Mouse (Mus musculus): Measurements from ENCODE around the gene Ncoa6.
"Not testable (repeated sequence)": the region's sequence is repeated elsewhere in the genome, so short reads cannot be mapped to it uniquely, and the experiment has no call there.

Ncoa6 gene

DNA sequence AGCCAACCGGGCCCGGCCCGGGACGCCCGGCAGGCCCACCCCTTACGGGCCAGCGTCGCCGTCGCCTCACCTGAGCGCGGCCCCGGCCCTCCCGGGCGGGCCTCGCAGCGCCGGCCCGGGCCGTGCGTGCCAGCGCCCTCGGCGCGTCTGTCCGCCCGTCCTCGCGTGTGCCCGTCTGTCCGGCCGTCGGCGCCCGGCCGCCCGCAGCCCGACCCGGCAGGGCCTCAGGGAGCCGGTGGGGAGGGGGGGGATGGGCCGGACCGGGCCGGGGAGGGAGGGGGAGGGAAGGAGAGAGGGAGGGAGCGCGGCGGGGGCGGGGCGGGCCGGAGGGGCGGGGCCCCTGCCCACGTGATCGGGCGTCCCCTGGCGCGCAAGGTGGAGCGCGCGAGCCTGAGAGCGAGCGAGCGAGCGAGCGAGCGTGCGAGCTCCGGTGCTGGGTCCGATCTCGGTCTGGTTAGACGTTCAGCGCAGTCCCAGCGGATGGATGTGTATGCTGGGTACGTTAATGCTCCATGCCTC lies at the start of gene Ncoa6:
Gene Ncoa6, minus strand, starts transcription at position 325 of the 519 bp plus-strand sequence.
- peak; percentile 82 for DNase-seq (ENCODE audit: low spot score)

DNA sequence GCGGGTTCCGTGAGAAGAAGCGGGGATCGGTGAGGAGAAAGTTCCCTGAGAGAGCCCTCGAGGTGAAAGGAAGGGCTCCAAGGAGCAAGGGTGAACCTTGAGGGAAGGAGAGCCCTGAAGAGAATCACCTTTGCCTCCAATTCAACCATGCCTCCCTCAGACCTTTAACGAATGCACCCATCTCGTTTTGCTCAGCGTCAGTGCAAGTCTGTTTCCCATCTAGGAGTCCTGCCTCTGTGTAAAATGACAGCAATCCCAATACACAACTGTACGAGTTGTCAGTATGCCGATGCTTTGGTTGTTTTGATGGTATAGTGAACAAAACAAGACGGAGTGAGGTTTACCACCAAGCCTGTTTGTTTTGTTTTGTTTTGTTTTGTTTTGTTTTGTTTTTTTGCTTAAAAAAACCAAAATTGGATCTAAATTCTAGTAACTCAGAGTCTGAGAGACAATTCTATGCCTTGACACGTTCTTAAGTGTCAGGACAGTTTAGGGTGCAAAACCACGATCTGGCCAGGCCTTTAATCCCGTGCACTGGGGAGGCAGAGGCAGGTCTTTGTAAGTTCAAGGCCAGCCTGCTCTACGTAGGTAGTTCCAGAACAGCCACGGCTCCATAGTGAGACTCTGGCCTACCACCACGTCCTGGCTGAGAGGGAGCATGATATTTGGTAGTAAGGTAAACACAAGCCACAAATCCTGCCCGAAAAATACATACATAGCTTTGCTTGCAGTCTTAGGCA lies 45.0 kb upstream of the Ncoa6 start:
- no peak for DNase-seq (ENCODE audit: low spot score)

DNA sequence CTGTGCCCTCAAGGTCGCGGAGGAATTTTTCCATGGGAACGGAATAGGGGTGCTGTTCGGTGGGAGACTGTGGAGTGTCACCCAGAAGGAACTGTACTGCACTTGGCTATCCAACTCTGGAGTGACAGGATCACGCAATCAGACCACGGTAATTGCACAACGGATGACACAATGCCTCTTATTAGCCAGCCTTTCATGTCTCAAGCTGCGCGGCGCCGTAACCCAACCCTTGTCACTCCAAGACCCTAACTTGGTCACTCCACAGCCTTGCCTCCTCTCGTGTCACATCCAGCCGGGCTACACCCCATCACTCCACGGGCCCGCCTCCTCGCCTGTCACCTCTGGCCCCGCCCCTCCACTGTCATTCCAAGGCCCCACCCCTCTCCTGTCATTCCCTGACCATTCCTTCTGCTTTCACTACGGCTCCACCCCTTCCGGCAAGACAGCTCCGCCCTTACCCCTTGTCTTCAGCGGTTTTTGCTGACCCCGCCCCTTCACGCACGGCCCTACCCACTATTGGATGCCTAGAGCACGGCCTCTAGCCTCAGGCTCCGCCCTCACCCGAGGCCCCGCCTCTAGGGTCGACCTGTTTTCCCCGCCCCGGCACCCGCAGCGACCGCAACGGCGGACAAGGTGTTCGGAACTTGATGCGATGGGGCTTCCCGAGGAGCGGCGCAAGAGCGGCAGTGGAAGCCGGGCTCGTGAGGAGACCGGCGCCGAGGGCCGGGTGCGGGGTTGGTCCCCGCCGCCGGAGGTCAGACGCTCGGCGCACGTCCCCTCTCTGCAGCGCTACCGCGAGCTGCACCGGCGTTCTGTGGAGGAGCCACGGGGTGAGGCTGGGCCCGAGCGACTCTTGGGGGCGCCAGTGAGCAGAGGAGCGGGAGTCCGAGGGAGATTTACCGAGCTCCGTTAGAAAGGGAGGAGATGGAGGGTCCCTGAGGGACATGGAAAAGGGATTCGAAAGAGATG lies 44.0 kb upstream of the Ncoa6 start, which contains the start of the genes Acss2 and Ggt7:
Gene Acss2, plus strand, starts transcription at position 494 of the 969 bp plus-strand sequence.
Gene Ggt7, minus strand, starts transcription at position 783 of the 969 bp plus-strand sequence.
- DNase-seq (ENCODE audit: low spot score), result peak; percentile 100

DNA sequence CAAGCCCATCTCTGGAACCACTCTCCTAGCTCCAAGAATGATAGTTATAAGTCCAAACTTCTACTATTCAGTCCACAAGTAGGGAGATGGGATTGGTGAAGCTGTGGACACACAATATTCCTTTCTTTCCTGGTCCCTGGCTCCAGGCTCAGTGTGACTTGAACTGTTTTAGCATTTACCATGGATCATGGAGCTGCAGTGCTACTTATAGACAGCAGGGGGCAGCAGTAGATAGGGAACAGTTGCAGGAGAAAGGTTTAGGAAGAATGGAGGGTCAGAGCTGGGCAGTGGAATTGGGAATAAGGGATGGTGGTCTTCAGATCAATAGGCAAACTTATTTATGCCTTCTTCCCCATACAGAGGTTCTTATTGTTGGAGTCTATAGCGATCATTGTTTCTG lies 42.2 kb upstream of the Ncoa6 start:
- peak; percentile 76 for DNase-seq (ENCODE audit: low spot score)

DNA sequence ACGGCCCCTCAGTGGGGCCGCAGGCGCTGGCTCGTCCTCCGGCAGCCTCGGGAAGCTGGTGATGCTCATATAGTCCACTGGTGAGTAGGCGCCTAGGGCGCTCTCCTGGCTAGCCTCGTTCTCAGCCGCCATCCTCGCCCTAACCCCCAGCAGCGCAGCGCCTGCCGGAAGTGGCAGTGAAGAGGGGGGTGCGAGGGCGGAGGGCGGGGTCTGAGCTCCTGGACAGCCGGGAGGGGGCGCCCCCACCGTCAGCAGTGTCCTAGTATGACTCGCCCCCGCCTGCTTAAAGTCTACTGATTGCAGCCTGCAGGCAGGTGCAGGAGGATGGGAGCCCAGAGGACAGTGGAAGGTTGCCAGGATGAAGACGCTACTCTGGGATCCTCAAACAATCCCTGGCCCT lies 41.0 kb upstream of the Ncoa6 start:
- no peak for DNase-seq (ENCODE audit: low spot score)

DNA sequence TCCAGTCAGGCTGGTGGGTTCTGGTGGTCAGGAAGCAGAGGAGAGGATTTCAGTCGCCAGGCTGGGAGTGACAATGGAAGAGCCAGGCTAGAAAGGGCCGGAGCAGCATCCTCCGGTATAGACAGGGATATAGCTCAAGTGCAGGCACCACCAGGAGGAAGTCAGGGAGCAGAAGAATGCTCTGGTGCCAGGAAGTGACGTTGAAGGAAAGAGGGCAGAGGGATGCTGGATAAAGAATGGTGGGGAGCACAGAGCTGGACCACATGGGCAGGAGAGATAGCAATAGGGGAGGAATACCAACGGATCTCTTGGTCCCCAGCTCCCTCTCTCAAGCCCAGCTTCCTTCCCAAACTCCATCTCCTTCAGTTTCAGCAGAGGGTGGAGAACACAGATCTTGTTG lies 39.8 kb upstream of the Ncoa6 start:
- DNase-seq (ENCODE audit: low spot score), result no peak

DNA sequence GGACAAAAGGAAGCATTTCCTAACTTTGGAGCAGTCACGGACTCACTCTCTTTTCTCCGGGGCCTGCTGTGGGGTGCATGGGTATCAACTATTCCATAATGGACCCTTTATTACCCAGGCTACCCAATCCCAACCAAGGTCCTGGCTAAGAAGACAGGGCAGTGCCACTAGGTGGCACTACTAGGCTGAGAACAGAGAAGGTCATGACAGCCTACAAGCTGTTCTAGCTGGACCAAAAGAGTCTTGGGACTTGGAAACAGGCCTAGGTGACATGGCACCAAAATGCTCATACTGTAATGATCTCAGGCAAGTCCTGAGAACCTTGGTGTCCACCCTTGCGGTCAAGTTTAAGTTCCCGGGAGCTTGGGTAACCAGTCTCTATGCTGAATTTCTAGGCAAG lies 38.8 kb upstream of the Ncoa6 start:
- peak; percentile 86 for DNase-seq (ENCODE audit: low spot score)

DNA sequence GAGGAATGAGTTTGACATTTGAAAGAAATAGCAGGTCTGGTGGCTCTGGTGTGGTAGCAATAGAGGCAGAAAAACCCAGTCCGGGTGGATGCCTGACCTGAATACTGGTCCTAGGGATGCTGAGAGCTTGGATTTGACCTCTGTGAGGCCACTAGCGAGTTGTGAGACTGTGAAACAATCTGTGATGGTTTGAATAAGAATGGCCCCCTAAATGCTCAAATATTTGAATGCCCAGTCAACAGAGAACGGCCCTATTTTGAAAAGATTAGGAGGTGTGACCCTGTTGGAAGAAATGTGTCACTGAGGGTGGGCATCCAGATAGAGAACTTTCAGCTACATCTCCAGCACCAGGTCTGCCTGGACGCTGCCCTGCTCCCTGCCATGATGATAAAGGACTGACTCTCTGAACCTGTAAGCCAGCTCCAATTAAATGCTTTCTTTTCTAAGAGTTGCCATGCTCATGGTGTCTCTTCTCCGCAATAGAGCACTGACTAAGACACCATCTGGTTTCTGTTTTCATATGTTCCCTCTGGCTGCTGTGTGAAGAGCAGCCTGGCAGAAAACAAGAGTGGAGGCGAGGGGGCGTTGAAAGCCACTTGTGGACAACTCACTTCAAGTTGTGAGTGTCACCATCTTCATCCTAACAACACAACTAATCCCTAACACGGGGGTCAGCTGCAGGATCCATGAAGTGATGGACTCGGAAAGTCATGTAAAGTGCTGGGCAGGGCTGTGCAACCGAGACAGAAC lies 34.2 kb upstream of the Ncoa6 start:
- DNase-seq (ENCODE audit: low spot score), result no peak

DNA sequence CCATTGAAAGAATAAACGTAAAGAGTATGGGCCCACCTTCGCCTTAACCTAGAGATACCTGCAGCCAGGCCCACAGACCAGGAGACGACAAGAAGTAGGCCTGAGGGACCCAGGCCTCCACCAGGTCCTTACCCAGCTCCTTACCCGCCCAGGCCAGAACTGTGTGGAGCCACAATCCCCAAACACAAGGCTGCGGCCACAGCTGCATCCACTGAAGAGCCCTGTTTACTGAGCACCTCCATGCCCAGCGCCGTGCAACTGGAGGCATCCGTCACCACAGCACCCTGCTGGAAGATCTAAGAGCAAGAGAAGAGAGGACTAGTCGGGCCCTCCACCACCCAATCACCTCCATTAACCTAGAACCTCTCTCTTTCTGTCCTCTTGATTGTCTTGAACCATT lies 32.1 kb upstream of the Ncoa6 start:
- DNase-seq (ENCODE audit: low spot score), result no peak

DNA sequence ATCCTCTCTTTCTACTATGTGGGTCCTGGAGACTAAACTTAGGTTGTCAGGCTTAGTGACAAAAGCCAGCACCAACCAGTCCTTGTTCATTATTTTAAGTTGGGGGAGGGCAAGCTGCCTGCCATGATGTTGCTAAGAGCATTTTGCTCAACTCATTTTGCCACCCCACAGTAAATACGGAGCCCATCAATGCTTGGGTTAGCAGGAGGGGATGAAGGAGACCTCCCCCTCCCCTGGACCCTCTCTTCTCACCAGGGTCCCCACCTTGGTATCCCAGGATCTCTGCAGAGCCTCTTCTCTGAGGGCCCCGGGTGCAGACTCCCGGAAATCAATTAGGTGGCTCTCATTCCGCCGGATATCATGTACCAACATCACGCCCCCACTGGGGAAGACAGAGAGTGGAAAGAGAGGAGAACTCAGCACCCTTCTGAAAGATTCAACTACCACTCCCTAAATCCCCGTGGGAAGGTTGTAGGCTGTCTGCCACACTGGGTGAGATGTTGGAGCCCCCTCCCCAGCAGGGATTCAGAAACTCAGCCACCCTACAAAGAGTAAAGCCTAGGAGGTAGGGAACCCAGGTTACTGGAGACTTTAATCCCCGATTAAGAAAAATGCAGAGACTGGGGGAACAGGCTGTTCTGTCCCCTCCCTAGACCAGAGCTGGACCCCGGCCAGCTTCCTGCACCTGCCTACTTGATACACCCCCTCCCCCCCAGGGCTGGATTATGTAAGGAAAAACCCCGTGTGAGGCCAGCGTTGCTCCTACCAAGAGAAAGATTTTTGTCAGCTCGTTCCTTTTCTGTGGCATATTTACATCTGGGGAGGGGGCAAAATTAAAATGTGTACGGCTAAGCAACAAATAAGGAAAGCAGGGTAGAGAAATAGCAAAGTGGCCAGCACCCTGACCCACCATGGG lies 31.0 kb upstream of the Ncoa6 start:
- DNase-seq (ENCODE audit: low spot score), result no peak

DNA sequence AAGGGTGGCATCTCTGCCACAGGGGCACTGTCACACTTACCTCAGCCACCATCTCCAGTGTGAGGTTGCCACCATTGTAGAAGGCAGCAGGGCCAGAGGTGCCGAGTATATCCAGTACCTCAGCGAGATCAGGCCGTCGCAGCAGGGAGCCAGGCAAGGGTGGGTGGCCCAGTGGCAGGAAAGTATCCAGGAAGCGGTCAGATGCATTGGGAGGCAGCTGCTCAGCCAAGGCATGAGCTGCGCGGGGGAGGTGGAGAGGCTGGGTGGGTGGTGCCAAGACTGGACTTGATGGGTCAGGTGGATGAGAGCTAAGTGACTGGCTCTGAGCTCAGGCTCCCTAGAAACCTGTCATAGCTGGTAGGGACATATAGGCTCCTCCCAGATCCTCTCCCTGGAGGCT lies 28.9 kb upstream of the Ncoa6 start:
- no peak for DNase-seq (ENCODE audit: low spot score)

DNA sequence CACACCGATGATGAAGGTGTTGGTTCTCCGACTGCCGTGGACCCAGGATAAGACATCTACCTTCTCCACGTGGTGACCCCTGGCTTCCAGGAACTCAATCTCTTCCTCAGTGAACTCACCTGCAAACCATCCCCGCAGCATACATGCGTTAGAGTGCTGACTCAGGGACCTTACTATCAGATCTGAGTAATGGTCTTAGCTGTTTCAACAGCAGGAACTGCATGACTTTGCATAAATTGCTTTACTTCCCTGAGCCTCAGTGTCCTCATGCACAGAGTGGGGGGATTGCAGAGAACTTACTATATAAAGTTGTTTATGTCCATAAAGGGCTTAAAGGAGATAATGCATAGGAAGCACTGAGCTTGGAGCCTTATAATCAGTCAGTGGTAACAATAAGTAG lies 17.3 kb upstream of the Ncoa6 start:
- DNase-seq (ENCODE audit: low spot score), result no peak

DNA sequence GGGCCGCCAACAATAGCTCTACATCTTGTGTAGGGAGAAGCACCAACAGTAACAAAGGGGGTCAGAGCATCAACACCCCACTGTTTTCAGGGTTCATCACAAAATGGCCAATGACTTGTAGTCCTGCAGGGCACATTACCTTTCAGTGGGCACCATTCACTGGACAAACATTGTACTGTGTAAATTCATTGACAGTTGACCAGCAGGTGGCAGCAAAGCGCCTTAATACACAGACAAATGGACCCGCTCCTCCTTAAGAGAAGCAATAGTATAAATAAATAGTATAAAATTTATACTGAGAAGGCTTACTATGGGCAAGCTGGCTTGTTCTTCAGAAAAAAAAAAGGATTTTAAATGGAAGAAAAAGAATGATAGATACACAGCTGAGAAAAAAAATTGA lies 8.3 kb upstream of the Ncoa6 start:
- DNase-seq (ENCODE audit: low spot score), result peak; percentile 78

DNA sequence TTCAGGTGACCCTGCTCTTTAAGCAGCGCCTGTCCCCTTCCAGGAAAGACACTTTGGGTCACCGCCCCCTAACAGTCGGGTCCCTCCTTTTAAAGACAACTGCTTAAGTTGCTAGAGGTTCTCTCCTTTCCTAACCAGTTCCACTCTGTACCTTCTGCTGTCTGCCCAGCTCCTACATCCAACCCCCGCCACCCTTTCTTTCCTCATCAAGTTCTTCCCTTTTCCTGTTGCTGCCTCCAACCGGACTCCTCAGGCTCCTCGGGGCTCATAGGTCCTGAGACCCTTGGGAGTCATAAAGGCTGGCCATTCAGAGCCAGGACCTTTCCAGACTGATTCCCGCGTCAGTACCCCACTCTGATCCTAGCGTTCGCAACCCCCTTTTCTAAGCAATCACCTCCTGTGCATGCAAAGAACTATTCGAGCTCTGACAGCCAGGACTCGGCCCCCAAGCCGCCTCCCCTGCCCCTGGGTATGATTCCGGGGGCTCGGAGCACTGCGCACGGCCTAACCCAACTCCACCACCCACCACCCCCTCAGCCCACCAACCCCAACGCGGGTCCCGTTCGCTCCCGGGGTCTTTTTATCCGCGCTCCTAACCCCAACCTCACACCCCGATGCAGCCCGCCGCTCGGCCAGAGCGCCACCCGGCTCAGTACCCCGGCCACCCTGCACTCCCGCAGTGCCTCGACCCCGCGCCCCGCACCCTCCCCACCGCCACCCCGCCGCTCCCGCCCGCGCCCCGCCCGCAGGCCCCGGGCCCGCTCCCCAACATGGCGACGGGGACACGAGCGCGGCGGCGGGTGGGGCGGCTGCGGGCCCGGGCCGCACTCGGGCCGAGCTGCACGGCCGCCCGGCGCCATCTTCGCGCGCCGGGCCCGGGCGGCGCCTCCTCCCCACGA lies 774 bp downstream of the Ncoa6 start:
- peak; percentile 71 for DNase-seq (ENCODE audit: low spot score)

DNA sequence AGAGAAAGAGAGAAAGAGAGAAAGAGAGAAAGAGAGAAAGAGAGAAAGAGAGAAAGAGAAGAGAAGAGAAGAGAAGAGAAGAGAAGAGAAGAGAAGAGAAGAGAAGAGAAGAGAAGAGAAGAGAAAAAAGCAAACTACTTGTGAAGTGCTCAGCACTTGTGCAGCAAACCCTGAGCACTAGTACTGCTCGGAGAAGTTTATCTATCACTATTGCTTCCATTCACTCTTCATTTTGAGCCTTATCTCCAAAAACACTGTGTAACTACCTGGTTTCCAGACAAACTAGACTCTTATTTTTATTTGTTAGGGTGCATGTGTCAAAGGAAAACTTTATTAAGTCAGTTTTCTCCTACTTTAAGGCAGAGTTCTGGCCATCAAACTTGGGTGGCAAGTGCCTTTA lies 6.8 kb downstream of the Ncoa6 start:
- DNase-seq (ENCODE audit: low spot score), result no peak

DNA sequence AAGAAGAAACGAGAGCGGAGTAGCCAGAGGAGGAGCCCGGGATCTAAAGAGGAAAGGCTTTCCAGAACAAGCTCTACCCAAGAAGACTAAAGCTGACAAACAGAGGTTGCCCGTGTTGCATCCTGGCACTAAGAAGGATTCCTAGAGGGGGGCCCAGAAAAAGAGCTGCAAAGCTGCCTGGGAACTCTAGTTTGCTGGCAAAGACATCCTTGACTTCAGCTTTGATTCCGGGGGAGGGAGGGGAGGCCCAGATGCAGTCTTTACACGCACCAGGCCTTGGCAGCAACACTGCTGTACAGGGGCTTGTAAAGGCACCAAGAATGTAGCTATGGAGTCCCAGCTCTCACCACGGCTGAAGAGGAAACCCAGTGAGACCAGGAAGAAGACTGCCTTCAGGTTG lies 20.1 kb downstream of the Ncoa6 start:
- DNase-seq (ENCODE audit: low spot score), result no peak

DNA sequence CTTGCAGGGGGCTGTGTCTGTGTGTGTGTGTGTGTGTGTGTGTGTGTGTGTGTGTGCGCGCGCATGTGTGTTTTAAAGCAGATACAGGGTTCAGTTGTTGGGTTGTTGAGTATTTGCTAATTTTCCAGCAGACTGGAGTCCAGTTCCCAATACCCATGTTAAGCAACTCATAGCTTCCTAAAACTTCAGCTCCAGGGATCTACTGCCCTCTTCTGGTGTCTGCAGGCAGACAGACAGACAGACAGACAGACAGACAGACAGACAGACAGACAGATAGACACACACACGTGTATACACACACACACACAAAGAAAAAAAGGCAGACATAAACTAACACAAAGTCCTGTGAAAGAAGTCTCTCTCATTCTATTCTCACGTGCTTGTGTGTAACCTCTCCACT lies 22.4 kb downstream of the Ncoa6 start:
- no peak for DNase-seq (ENCODE audit: low spot score)

DNA sequence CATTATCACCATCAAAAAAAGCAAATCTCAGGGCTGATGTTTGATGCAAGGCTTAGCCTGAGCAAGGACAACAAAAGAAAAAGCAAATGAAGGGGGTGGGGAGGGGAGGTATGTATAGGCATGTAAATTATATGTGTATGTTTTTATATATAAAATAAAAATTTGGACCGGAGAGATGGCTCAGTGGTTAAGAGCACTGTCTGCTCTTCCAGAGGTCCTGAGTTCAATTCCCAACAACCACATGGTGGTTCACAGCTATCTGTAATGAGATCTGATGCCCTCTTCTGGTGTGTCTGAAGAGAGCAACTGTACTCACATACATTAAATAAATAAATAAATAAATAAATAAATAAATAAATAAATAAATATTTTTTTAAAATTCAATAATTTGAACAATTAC lies 25.8 kb downstream of the Ncoa6 start:
- DNase-seq (ENCODE audit: low spot score), result not testable (repeated sequence)

DNA sequence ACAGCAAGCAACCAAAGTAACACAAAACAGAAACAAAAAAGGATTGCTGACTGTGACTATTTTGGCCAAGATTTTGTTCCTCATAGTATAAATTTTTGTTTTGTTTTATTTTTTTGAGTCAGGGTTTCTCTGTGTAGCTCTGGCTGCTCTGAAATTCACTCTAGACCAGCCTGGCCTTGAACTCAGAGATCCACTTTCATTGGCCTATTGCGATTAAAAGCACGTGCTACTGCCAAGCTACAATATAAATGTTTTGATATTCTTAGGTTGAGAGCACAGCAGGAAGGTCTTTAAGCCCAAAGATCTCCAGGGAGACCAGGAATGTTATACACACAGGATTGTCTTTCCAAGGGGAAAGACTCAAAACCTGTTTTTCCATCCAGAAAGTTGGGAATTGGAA lies 30.2 kb downstream of the Ncoa6 start:
- DNase-seq (ENCODE audit: low spot score), result no peak

DNA sequence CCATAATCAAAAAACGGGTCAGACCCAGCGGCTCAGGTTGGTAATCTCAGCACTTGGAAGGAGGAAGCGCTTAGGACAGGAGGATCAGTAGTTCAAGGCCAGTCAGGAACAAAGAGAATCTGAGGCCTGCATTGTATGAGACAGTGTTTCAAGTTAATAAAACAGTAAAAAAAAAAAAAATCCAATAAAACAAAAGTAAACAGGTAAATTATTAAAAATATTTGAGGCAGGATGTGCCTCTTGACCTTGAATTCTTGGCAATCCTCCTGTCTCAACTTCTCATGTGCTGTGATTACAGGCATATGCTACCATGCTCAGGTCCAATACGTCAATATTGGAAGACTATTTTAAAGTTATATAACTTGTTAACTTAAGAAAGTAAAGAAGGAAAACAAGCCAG lies 30.8 kb downstream of the Ncoa6 start:
- DNase-seq (ENCODE audit: low spot score), result no peak

Data from adipocyte (in vitro differentiated cells).